Mouse (Mus musculus): ENCODE data around the gene Vamp5.

- TF ChIP-seq ZC3H11A (IDR thresholded peaks at IDR 0.05; ENCODE audit: borderline replicate concordance, low read depth, low read length) (no peak), MAFK (IDR thresholded peaks at IDR 0.05; ENCODE audit: insufficient read depth, low read depth, low read length) (no peak), HCFC1 (IDR thresholded peaks at IDR 0.05; ENCODE audit: borderline replicate concordance, insufficient read depth, low read length) (no peak), ZNF384 (IDR thresholded peaks at IDR 0.05; ENCODE audit: low read depth, low read length) (no peak), CHD2 (IDR thresholded peaks at IDR 0.05; ENCODE audit: low read depth, low read length) (no peak)
Observed at GRCm38 (mm10) chr6:72380131-72380770, at the start of gene Vamp5.

All from ES-E14 (cell line).